Mouse (Mus musculus): ENCODE measurements at regions not wholly inside any gene's neighbourhood (a gene's known extent, or its start where the extent isn't known, plus 50 kb on each side); places are given as distances from the start of the nearest gene placed in this dataset.

GRCm38 (mm10) chr14:48330965-48331622 lies 114.8 kb upstream of the Tmem260 start:
- intact Hi-C loops (cut with DNase I): no loop called here

DNA sequence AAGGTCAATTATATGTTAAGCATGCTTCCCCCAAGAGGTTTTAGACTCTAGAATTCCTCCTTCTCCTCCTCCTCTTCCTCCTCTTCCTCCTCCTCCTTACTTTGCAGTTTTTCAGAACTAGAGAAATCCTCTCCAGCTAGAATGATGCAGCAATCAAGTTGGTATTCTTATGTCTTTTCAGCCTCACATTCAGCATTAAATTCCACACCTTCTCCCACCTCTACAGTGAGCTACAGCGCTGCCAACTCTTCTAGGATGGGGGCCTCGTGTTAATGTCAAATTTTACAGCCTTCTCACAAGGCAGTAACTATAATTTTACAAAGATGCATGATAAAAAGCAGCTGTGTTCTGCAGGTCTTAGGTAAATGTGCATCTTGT lies 114.3 kb upstream of the Tmem260 start:
- intact Hi-C loops (cut with DNase I): no loop called here
- DNase-seq (ENCODE audit: extremely low spot score in 1 of 2, low spot score in 2 of 2): no peak

More at GRCm38 (mm10) chr14:48330965-48331622, 114.8 kb upstream of the Tmem260 start:
- DNase-seq (ENCODE audit: extremely low spot score in 1 of 2, low spot score in 2 of 2): peak in 1 of 2 experiments; percentile 48

DNA sequence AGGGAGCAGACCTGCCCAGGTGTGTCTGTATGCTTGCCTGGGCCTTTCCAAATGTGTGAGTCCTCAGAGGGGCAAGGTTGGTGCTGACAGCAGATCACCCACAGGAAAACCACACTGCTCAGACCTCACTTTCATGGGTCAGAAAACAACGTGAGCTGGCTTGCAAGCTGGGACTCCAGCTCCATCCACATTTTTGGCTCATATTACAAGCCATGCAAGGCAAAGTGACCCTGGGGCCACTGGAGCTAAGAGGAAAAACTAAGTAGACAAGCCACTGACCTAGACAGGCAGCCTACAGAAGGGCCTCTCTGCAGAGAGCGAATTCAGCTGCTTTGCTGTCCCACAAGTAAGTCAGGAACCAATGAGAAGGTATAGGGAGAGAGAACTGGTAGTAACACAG lies 113.7 kb upstream of the Tmem260 start:
- intact Hi-C loops (cut with DNase I): no loop called here
- DNase-seq (ENCODE audit: extremely low spot score in 1 of 2, low spot score in 2 of 2): no peak

DNA sequence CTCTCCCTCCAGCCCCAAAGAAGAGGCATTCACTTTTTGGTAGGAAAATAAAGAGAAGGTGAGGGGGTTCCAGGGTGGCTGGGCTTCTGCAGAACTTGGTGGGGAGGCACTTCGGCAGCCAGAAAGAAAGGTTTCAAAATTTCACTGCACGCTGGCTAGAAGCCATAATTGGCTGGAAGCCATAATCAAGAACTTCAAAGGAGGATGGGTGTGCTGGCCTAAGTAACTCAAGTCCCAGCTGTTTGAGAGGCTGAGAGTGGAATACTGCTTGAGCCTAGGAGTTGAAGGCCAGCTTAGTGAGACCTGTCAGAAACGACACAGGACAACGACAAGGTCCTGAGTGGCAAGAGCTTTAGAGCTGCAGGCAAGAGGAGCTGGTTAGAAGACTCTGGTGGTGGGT lies 113.3 kb upstream of the Tmem260 start:
- no peak for DNase-seq (ENCODE audit: extremely low spot score in 1 of 2, low spot score in 2 of 2)
- intact Hi-C loops (cut with DNase I): no loop called here

DNA sequence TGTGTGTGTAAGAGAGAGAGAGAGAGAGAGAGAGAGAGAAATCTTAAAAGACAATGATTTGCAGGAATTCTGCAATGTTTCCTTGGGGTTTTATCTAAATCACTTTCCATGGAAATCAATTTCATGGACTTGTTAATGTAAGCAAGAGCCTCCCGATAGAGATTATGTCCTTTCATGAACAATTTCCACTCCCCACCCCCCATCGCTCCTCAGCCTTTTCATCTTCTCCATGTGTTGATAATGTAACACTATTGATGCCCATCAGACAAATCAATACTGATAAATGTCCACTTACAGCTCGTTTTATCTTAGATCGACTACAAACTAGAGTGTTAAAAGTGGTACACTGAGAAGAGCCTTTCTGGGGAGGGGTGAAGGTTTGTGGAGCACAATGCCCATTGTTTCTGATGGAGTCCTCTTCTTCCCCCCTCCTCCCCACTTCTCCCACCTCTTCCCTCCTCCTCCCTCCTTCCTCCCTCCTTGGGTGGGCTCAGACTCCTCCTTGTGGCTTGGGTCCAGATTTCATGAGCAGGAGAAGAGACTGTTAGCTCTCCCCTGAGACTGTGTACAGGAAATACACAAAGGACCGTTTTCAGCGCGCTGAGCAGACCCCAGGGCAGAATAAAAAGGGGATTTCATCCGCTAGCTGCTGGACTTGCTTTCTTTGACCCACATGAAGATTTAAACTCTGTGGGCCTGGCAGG lies 111.7 kb upstream of the Tmem260 start:
- intact Hi-C loops (cut with DNase I): no loop called here
- no peak for DNase-seq (ENCODE audit: extremely low spot score in 1 of 2, low spot score in 2 of 2)

- intact Hi-C loops (cut with DNase I): no loop called here
- DNase-seq (ENCODE audit: extremely low spot score in 1 of 2, low spot score in 2 of 2): no peak
Measured at GRCm38 (mm10) chr14:48339434-48339833, 106.5 kb upstream of the Tmem260 start.

DNA sequence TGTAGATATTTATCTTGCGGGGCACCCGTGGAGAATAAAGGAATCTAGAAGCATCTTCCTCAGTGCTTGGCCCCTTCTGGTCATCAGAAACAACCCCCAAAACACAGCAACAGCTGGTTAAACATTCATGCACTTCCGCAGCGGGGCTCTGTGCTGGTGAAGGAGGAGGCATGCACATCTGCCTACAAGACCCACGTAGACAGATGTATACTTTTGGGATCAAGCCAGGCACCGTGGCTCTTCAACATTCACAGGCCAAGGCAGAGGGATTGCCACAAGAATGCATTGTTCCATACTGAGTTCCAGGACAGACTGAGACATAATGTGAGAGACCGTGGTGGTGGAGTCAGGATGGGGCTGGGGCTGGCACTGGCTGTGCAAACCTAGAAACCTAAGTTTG lies 103.0 kb upstream of the Tmem260 start:
- intact Hi-C loops (cut with DNase I): loop anchor here (10.0 kb wide), 1 partner anchor 118 kb away; no protein-coding TSS in a partner anchor
- no peak for DNase-seq (ENCODE audit: extremely low spot score in 1 of 2, low spot score in 2 of 2)

GRCm38 (mm10) chr14:48345956-48346355 lies 100.0 kb upstream of the Tmem260 start:
- no peak for DNase-seq (ENCODE audit: extremely low spot score in 1 of 2, low spot score in 2 of 2)
- intact Hi-C loops (cut with DNase I): loop anchor here (5.0 to 10.0 kb wide), 2 partner anchors 121 to 224 kb away; partner anchors contain the start of gene Peli2

GRCm38 (mm10) chr14:48349392-48350044 lies 96.4 kb upstream of the Tmem260 start:
- intact Hi-C loops (cut with DNase I): loop anchor here (5.0 to 10.0 kb wide), 2 partner anchors 125 to 227 kb away; partner anchors contain the start of gene Peli2
- DNase-seq (ENCODE audit: extremely low spot score in 1 of 2, low spot score in 2 of 2): no peak

GRCm38 (mm10) chr14:48351652-48352051 lies 94.3 kb upstream of the Tmem260 start:
- intact Hi-C loops (cut with DNase I): no loop called here

DNA sequence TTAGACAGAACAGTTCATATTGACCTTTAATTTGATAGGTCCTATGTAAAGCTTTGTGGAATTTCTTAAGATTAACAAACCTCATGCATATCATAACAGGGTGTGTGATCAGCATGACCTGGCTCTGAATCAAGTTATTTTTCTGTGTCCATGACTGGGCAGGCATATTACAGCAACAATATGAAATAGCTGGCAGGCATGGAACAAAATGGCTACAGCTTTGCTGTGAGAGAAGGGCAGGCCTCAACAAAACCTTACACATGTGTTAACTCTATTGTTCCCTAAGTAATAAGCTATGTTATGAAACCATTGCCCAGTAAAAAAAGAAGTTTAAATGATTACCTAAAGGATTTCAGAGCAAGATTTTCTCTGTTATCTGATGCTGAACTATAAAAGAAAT lies 93.1 kb upstream of the Tmem260 start:
- intact Hi-C loops (cut with DNase I): no loop called here
- no peak for DNase-seq (ENCODE audit: extremely low spot score in 1 of 2, low spot score in 2 of 2)

More at GRCm38 (mm10) chr14:48351652-48352051, 94.3 kb upstream of the Tmem260 start:
- no peak for DNase-seq (ENCODE audit: extremely low spot score in 1 of 2, low spot score in 2 of 2)

GRCm38 (mm10) chr14:48354176-48354575 lies 91.7 kb upstream of the Tmem260 start:
- intact Hi-C loops (cut with DNase I): no loop called here
- no peak for DNase-seq (ENCODE audit: extremely low spot score in 1 of 2, low spot score in 2 of 2)

- intact Hi-C loops (cut with DNase I): no loop called here
- no peak for DNase-seq (ENCODE audit: extremely low spot score in 1 of 2, low spot score in 2 of 2)
Measured at GRCm38 (mm10) chr14:48357441-48357840, 88.5 kb upstream of the Tmem260 start.

- intact Hi-C loops (cut with DNase I): no loop called here
- peak in 1 of 2 experiments; percentile 59 for DNase-seq (ENCODE audit: extremely low spot score in 1 of 2, low spot score in 2 of 2)
Measured at GRCm38 (mm10) chr14:48358487-48359159, 87.3 kb upstream of the Tmem260 start.

DNA sequence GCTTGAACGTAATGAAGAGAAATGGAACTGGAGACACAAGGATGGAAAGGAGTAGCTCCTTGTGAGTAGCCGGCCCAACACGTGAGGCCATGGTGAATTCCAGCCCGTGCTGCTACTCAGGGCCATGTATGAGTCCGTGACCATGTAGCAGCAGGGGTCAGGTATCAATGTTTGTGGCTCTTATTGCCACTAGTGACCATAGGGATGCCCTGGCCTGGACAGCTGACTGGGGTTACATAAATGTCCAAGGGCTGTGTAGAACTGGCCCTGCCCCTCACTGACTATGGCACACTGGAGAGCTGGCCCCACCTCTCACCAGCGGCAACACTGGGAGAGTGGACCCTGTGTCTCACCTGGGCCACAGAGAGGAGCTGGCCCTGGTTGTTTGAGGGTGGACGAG lies 84.1 kb upstream of the Tmem260 start:
- DNase-seq (ENCODE audit: extremely low spot score in 1 of 2, low spot score in 2 of 2): no peak
- intact Hi-C loops (cut with DNase I): loop anchor here (10.0 kb wide), 3 partner anchors 367 to 777 kb away; no protein-coding TSS in a partner anchor

DNA sequence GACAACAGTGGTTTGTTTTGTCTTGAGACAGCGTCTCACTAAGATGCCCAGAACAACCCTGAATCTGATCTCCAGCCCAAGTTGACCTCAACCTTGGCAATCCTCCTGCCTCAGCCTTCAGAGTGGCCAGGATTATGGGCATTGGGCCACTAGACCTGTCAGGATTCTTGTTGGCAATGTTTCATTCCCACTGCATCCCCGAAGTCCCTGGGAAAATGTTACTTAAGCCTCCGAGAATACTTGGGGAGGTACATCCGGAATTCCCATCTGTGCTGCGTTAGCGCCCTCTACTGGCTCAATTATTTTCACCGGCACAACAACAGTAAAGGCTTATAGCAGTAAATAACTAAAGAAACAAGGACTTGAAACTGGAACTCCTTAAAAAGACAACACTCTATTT lies 78.9 kb upstream of the Tmem260 start:
- intact Hi-C loops (cut with DNase I): loop anchor here (5.0 to 10.0 kb wide), 4 partner anchors 372 to 782 kb away; no protein-coding TSS in a partner anchor
- peak; percentile 80 to 89 for DNase-seq (ENCODE audit: extremely low spot score in 1 of 2, low spot score in 2 of 2)

- DNase-seq (ENCODE audit: extremely low spot score in 1 of 2, low spot score in 2 of 2): peak in 1 of 2 experiments; percentile 59
- intact Hi-C loops (cut with DNase I): loop anchor here (5.0 kb wide), 4 partner anchors 77 to 747 kb away; partner anchors contain the start of gene Tmem260
Measured at GRCm38 (mm10) chr14:48370322-48370721, 75.6 kb upstream of the Tmem260 start.

GRCm38 (mm10) chr14:48371766-48372165 lies 74.2 kb upstream of the Tmem260 start:
- DNase-seq (ENCODE audit: extremely low spot score in 1 of 2, low spot score in 2 of 2): peak; percentile 21 to 74
- intact Hi-C loops (cut with DNase I): loop anchor here (5.0 kb wide), 4 partner anchors 76 to 746 kb away; partner anchors contain the start of gene Tmem260

- intact Hi-C loops (cut with DNase I): no loop called here
- no peak for DNase-seq (ENCODE audit: extremely low spot score in 1 of 2, low spot score in 2 of 2)
Measured at GRCm38 (mm10) chr14:48376112-48376511, 69.8 kb upstream of the Tmem260 start.

Data from left cerebral cortex, postnatal 10 days (tissue).